Mouse (Mus musculus): ENCODE measurements around the gene Olfr463. TPM values are rescaled to one million over a fixed set of nuclear protein-coding genes. Genes with fewer than 3 reads are reported as not detected.

The Olfr463 gene
- total RNA-seq, 1 experiment = not detected

DNA sequence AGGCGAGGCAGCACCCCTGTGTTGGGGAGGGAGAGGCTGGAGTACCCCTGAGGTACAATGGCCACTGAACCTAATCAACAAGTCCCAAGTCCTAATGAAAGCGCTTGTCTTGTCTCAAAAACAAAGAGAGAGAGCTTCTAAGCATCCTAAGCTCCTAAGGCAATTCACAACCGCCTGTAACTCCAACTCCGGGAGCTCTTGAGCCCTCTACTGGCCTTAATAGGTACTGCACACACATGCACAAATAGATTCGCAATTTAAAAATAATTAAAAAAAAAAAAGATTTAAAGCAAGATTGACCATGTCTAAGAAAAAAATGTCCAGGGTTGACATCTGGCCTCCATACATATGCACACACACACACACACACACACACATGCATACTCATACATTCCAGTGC, 13.7 kb downstream of the Olfr463 start:
- H3K9me3 ChIP-seq (ENCODE audit: control insufficient read depth, insufficient read depth, low read depth, low read length) = no peaks in the 10 kb centered on the region
- TF ChIP-seq ZC3H11A (IDR thresholded peaks at IDR 0.05; ENCODE audit: borderline replicate concordance, low read depth, low read length) (0 out of 2 replicates have a peak, but pooled peaks have one; percentile 65), ZNF384 (IDR thresholded peaks at IDR 0.05; ENCODE audit: low read depth, low read length) (0 out of 2 replicates have a peak, but pooled peaks have one; percentile 35), MAFK (IDR thresholded peaks at IDR 0.05; ENCODE audit: insufficient read depth, low read depth, low read length) (no peak)
- no peaks in the 10 kb centered on the region for H3K36me3 ChIP-seq (ENCODE audit: control insufficient read depth, insufficient read depth, low read length, poor library complexity, severe bottlenecking)
- H3K27ac ChIP-seq (ENCODE audit: insufficient read depth, low read depth, low read length, poor library complexity, severe bottlenecking) = no peak overlapping the region
- no peaks in the 10 kb centered on the region for H3K4me1 ChIP-seq (ENCODE audit: control insufficient read depth in 2 of 2, insufficient read depth in 2 of 2, low read length in 2 of 2, poor library complexity in 1 of 2)
- in situ Hi-C loops (cut with MboI; ENCODE audit: low sequenced_read_pairs in 2 of 2, unreplicated experiment in 2 of 2) = no loop called here
- no peak overlapping the region for H3K4me3 ChIP-seq (ENCODE audit: insufficient read depth in 1 of 2, low read depth in 1 of 2, low read length in 2 of 2, poor library complexity in 1 of 2, severe bottlenecking in 1 of 2)
- DNase-seq (ENCODE audit: low read depth, low spot score) = peak; percentile 57
- no peak overlapping the region for H3K9ac ChIP-seq (ENCODE audit: insufficient read depth, low read depth, low read length, poor library complexity, severe bottlenecking)

DNA sequence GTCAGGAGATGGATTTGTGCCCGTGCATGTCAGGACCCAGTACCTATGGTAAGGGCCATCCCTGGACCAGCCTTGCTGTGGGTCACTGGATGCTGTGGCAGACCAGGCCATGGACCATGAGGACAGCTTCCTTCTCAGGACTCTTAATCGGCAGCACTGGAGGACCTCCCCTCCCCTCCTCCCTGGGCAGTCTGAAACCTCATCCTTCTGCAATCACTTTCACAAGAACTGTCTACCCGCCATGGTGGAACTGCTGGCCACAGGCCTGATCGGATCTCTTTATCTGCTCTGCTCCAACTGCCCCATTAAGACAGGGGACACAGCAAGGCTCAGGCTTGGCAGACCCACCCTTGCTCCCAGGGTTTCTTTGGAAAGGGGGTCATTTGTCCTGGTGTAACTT, 15.5 kb downstream of the Olfr463 start:
- no peak for DNase-seq (ENCODE audit: low read depth, low spot score)
- Histone ChIP-seq H3K9me3 (ENCODE audit: control insufficient read depth, insufficient read depth, low read depth, low read length) (no peaks in the 10 kb centered on the region), H3K27ac (ENCODE audit: insufficient read depth, low read depth, low read length, poor library complexity, severe bottlenecking) (no peak overlapping the region), H3K4me1 (ENCODE audit: control insufficient read depth in 2 of 2, insufficient read depth in 2 of 2, low read length in 2 of 2, poor library complexity in 1 of 2) (no peaks in the 10 kb centered on the region), H3K9ac (ENCODE audit: insufficient read depth, low read depth, low read length, poor library complexity, severe bottlenecking) (no peak overlapping the region), H3K36me3 (ENCODE audit: control insufficient read depth, insufficient read depth, low read length, poor library complexity, severe bottlenecking) (no peaks in the 10 kb centered on the region), H3K4me3 (ENCODE audit: insufficient read depth in 1 of 2, low read depth in 1 of 2, low read length in 2 of 2, poor library complexity in 1 of 2, severe bottlenecking in 1 of 2) (no peak overlapping the region)
- TF ChIP-seq CHD2 (IDR thresholded peaks at IDR 0.05; ENCODE audit: low read depth, low read length) (no peak), ZC3H11A (IDR thresholded peaks at IDR 0.05; ENCODE audit: borderline replicate concordance, low read depth, low read length) (no peak), MAFK (IDR thresholded peaks at IDR 0.05; ENCODE audit: insufficient read depth, low read depth, low read length) (no peak), HCFC1 (IDR thresholded peaks at IDR 0.05; ENCODE audit: borderline replicate concordance, insufficient read depth, low read length) (no peak), ZNF384 (IDR thresholded peaks at IDR 0.05; ENCODE audit: low read depth, low read length) (no peak)
- in situ Hi-C loops (cut with MboI; ENCODE audit: low sequenced_read_pairs in 2 of 2, unreplicated experiment in 2 of 2) = no loop called here

DNA sequence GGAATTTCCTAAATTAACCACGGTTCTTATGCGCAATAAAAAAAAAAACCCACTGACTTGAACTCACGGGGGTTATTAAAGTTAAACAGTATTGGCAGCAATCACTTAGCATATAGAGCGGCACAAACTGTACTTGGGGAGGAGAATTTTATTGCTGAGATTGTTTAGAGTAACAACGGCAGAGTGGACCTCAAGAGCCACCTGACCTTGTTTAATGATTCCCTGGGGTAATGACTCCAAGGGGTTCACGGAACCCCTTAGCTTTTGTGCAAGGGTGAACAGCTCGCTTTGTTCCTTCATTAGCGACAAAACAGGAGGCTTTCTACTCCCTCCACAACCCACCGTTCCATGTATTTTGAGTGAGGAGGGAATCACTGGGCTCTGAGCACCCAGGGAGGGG, 17.4 kb downstream of the Olfr463 start:
- Histone ChIP-seq H3K36me3 (ENCODE audit: control insufficient read depth, insufficient read depth, low read length, poor library complexity, severe bottlenecking) (no peaks in the 10 kb centered on the region), H3K9ac (ENCODE audit: insufficient read depth, low read depth, low read length, poor library complexity, severe bottlenecking) (no peak overlapping the region), H3K4me1 (ENCODE audit: control insufficient read depth in 2 of 2, insufficient read depth in 2 of 2, low read length in 2 of 2, poor library complexity in 1 of 2) (no peaks in the 10 kb centered on the region), H3K9me3 (ENCODE audit: control insufficient read depth, insufficient read depth, low read depth, low read length) (no peaks in the 10 kb centered on the region), H3K4me3 (ENCODE audit: insufficient read depth in 1 of 2, low read depth in 1 of 2, low read length in 2 of 2, poor library complexity in 1 of 2, severe bottlenecking in 1 of 2) (no peak overlapping the region), H3K27ac (ENCODE audit: insufficient read depth, low read depth, low read length, poor library complexity, severe bottlenecking) (no peak overlapping the region)
- in situ Hi-C loops (cut with MboI; ENCODE audit: low sequenced_read_pairs in 2 of 2, unreplicated experiment in 2 of 2) = no loop called here
- no peak for DNase-seq (ENCODE audit: low read depth, low spot score)
- TF ChIP-seq ZNF384 (IDR thresholded peaks at IDR 0.05; ENCODE audit: low read depth, low read length) (no peak), HCFC1 (IDR thresholded peaks at IDR 0.05; ENCODE audit: borderline replicate concordance, insufficient read depth, low read length) (no peak), CHD2 (IDR thresholded peaks at IDR 0.05; ENCODE audit: low read depth, low read length) (no peak), ZC3H11A (IDR thresholded peaks at IDR 0.05; ENCODE audit: borderline replicate concordance, low read depth, low read length) (no peak), MAFK (IDR thresholded peaks at IDR 0.05; ENCODE audit: insufficient read depth, low read depth, low read length) (no peak)

DNA sequence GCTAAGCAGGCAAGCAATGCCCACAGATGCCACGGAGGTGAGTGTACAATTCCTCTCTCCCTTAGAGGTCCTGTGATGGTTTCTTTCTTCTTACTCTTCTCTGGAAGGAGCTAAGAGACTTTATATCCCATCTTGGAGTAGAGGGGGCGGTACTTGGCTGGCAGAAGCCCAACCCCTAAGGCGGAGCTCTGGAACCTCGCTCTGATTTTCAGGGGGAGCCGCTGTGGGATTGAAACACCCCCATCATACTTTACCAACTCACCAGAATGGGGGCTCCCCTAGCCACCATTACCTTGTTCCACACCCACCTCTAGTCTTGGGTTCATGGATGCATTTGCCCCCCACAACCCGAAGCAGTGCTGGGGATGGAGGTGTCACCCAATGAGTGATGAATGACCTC, 21.8 kb downstream of the Olfr463 start, which contains the start of gene Epx:
TSS of gene Epx (minus strand) at position 101 of the 400 bp plus-strand sequence.
- in situ Hi-C loops (cut with MboI; ENCODE audit: low sequenced_read_pairs in 2 of 2, unreplicated experiment in 2 of 2) = no loop called here
- Histone ChIP-seq H3K4me3 (ENCODE audit: insufficient read depth in 1 of 2, low read depth in 1 of 2, low read length in 2 of 2, poor library complexity in 1 of 2, severe bottlenecking in 1 of 2) (no peak within 1 kb of the TSS), H3K4me1 (ENCODE audit: control insufficient read depth in 2 of 2, insufficient read depth in 2 of 2, low read length in 2 of 2, poor library complexity in 1 of 2) (no peaks in the 10 kb centered on the region), H3K36me3 (ENCODE audit: control insufficient read depth, insufficient read depth, low read length, poor library complexity, severe bottlenecking) (no peaks in the 10 kb centered on the region), H3K9me3 (ENCODE audit: control insufficient read depth, insufficient read depth, low read depth, low read length) (no peaks in the 10 kb centered on the region), H3K27ac (ENCODE audit: insufficient read depth, low read depth, low read length, poor library complexity, severe bottlenecking) (peak within 1 kb of the TSS; percentile 20; the same call in 1 of the 2 replicates), H3K9ac (ENCODE audit: insufficient read depth, low read depth, low read length, poor library complexity, severe bottlenecking) (no peak within 1 kb of the TSS)
- TF ChIP-seq ZNF384 (IDR thresholded peaks at IDR 0.05; ENCODE audit: low read depth, low read length) (no peak), ZC3H11A (IDR thresholded peaks at IDR 0.05; ENCODE audit: borderline replicate concordance, low read depth, low read length) (no peak), CHD2 (IDR thresholded peaks at IDR 0.05; ENCODE audit: low read depth, low read length) (no peak), HCFC1 (IDR thresholded peaks at IDR 0.05; ENCODE audit: borderline replicate concordance, insufficient read depth, low read length) (no peak), MAFK (IDR thresholded peaks at IDR 0.05; ENCODE audit: insufficient read depth, low read depth, low read length) (no peak)
- no peak for DNase-seq (ENCODE audit: low read depth, low spot score)

DNA sequence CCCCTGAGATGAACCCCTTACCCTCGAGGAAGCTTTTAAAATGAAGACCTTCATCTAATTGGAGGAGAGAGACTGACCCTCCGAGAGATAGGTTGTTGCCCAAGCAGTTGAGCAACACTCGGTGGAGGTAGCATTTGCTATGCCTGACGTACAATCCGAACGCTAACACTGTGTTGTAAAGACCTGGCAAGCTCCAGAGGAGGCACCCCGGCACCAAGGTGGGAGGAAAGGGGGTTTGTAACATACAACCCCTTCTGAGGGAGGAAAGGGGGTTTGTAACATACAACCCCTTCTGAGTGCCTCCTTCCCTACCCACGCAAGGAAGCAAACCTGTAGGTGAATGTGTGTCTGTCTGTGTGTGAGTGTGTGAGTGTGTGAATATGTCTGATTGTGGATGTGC, 25.4 kb downstream of the Olfr463 start:
- Histone ChIP-seq H3K9ac (ENCODE audit: insufficient read depth, low read depth, low read length, poor library complexity, severe bottlenecking) (no peak overlapping the region), H3K9me3 (ENCODE audit: control insufficient read depth, insufficient read depth, low read depth, low read length) (no peaks in the 10 kb centered on the region), H3K27ac (ENCODE audit: insufficient read depth, low read depth, low read length, poor library complexity, severe bottlenecking) (no peak overlapping the region), H3K4me1 (ENCODE audit: control insufficient read depth in 2 of 2, insufficient read depth in 2 of 2, low read length in 2 of 2, poor library complexity in 1 of 2) (peaks cover 0 to 10% of the 10 kb centered on the region in 2 experiments; a peak in 1 of 4 replicates), H3K36me3 (ENCODE audit: control insufficient read depth, insufficient read depth, low read length, poor library complexity, severe bottlenecking) (no peaks in the 10 kb centered on the region), H3K4me3 (ENCODE audit: insufficient read depth in 1 of 2, low read depth in 1 of 2, low read length in 2 of 2, poor library complexity in 1 of 2, severe bottlenecking in 1 of 2) (no peak overlapping the region)
- in situ Hi-C loops (cut with MboI; ENCODE audit: low sequenced_read_pairs in 2 of 2, unreplicated experiment in 2 of 2) = no loop called here
- no peak for DNase-seq (ENCODE audit: low read depth, low spot score)
- TF ChIP-seq CHD2 (IDR thresholded peaks at IDR 0.05; ENCODE audit: low read depth, low read length) (no peak), HCFC1 (IDR thresholded peaks at IDR 0.05; ENCODE audit: borderline replicate concordance, insufficient read depth, low read length) (no peak), MAFK (IDR thresholded peaks at IDR 0.05; ENCODE audit: insufficient read depth, low read depth, low read length) (no peak), ZC3H11A (IDR thresholded peaks at IDR 0.05; ENCODE audit: borderline replicate concordance, low read depth, low read length) (no peak), ZNF384 (IDR thresholded peaks at IDR 0.05; ENCODE audit: low read depth, low read length) (no peak)
